Mouse (Mus musculus) embryonic facial prominence, embryonic 12.5 days (tissue): ENCODE results near the gene Slc25a48. TPM values are rescaled to one million over a fixed set of nuclear protein-coding genes. Genes with fewer than 3 reads are reported as not detected.

ENCODE experiments used
- ATAC-seq: fragments of 200-750 bp; cut with Nextera tagmentation; 2 replicates; pipeline ENCODE4 v1.8.0; 2017; ENCODE audit not compliant: insufficient number of reproducible peaks, insufficient read depth, low FRiP score, low TSS enrichment
- H3K27ac ChIP-seq: fragments of 300-500 bp; sonication (generic); 2 replicates; pipeline ENCODE4 v1.5.1; 2016; ENCODE audit warnings: mild to moderate bottlenecking
- H3K27me3 ChIP-seq: fragments of 300-500 bp; sonication (generic); 2 replicates; pipeline ENCODE4 v1.6.1; 2016; ENCODE audit warnings: mild to moderate bottlenecking, moderate library complexity
- H3K36me3 ChIP-seq: fragments of 300-500 bp; sonication (generic); 2 replicates; pipeline ENCODE4 v1.6.1; 2016; ENCODE audit warnings: mild to moderate bottlenecking
- H3K4me1 ChIP-seq: fragments of 300-500 bp; sonication (generic); 2 replicates; pipeline ENCODE4 v1.6.1; 2016
- H3K4me2 ChIP-seq: fragments of 300-500 bp; sonication (generic); replicated peaks from 2 replicates; pipeline ENCODE4 v1.6.1; 2016; ENCODE audit warnings: mild to moderate bottlenecking, moderate library complexity
- H3K4me3 ChIP-seq: fragments of 300-500 bp; sonication (generic); 2 replicates; pipeline ENCODE4 v1.5.1; 2016; ENCODE audit warnings: mild to moderate bottlenecking
- H3K9ac ChIP-seq: fragments of 300-500 bp; sonication (generic); 2 replicates; pipeline ENCODE4 v1.6.1; 2016; ENCODE audit warnings: mild to moderate bottlenecking, moderate library complexity
- H3K9me3 ChIP-seq: fragments of 300-500 bp; sonication (generic); 2 replicates; pipeline ENCODE4 v1.6.1; 2016; ENCODE audit warnings: mild to moderate bottlenecking, moderate library complexity
- WGBS: fragments of 180-500 bp; shearing (Covaris S2); methylation state at CpG from one replicate; pipeline ENCODE4 v1.1.7; 2016; 5-methylcytosine and 5-hydroxymethylcytosine counted together
- polyA plus RNA-seq: library from polyadenylated mRNA; unstranded; fragments of >200 nt; fragmentation: Nextera tagmentation; extraction: Ambion mirVana; gene quantifications from 2 replicates; pipeline ENCODE4 v1.2.1, GENCODE M21; 2016

The Slc25a48 gene
- polyA plus RNA-seq, 1 experiment from 2014 or later = 0.05 TPM

DNA sequence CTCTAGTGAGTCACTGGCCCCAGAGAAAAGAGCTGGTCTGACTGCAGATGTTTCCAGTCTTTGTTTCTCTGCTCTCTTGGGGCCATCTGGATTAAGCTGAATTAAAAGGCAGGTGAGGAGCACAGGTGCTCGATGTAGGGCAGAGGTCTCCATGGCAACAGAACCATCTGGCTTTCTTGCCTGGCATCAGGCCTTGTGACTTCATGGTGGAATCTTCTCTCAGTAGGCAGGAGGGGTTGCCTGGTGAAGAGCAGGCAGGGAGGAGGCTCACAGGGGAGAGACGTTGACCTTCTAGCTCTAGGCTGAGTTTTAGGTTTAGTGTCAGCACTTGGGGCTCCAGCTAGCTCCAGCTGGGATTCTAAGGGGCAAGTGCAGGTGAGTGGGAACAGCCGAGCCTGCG is 11.8 kb upstream of the Slc25a48 start, which contains the start of gene Gm3045:
TSS of gene Gm3045 (plus strand) at position 230 of the 400 bp plus-strand sequence.
- Histone ChIP-seq H3K27me3 (no peaks in the 10 kb centered on the region), H3K4me3 (no peak within 1 kb of the TSS), H3K9me3 (no peaks in the 10 kb centered on the region), H3K36me3 (no peaks in the 10 kb centered on the region), H3K27ac (no peak within 1 kb of the TSS), H3K4me2 (no peak within 1 kb of the TSS), H3K4me1 (peaks cover 5% of the 10 kb centered on the region; the same call in 1 of the 2 replicates), H3K9ac (no peak within 1 kb of the TSS)
- WGBS = 81% methylated on average over 4 of the region's 4 CpGs
- ATAC-seq = no peak

GRCm38 (mm10) chr13:56428724-56429500 is 9.2 kb upstream of the Slc25a48 start:
- Histone ChIP-seq H3K4me3 (no peak overlapping the region), H3K27me3 (no peaks in the 10 kb centered on the region; the same call in 1 of the 2 replicates), H3K9ac (no peak overlapping the region), H3K4me1 (peaks cover 8% of the 10 kb centered on the region; the same call in 1 of the 2 replicates), H3K4me2 (no peak overlapping the region), H3K9me3 (no peaks in the 10 kb centered on the region), H3K27ac (no peak overlapping the region), H3K36me3 (no peaks in the 10 kb centered on the region)
- 31% methylated on average over 16 of the region's 16 CpGs for WGBS
- ATAC-seq = no peak

DNA sequence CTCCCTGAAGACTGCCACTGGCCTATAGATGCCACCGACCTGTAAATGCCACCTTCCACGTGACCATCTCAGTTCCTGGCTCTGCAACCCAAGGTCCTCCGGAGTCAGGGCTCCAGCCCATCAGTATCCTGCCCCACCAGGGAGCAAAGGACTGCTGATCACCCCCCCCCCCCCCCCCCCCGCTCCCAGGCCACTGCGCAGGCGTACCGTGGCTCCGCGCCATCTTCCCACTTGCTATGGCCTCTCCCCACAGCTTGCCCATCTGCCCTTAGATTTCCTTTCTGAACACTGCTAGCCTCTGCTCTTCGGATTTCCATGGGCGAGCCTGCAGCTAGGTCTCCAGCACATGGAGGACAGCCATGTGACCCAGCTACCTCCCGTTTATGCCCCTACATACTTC is 5.7 kb upstream of the Slc25a48 start:
- peaks cover 8% of the 10 kb centered on the region; the same call in 1 of the 2 replicates for H3K4me1 ChIP-seq
- H3K27ac ChIP-seq = no peak overlapping the region
- H3K4me2 ChIP-seq = no peak overlapping the region
- WGBS = 89% methylated on average over 11 of the region's 12 CpGs
- no peaks in the 10 kb centered on the region for H3K9me3 ChIP-seq
- H3K4me3 ChIP-seq = no peak overlapping the region
- H3K27me3 ChIP-seq = peaks cover 26% of the 10 kb centered on the region
- no peak overlapping the region for H3K9ac ChIP-seq
- ATAC-seq = no peak
- no peaks in the 10 kb centered on the region for H3K36me3 ChIP-seq

- no peak overlapping the region for H3K4me3 ChIP-seq
- ATAC-seq = no peak
- no peaks in the 10 kb centered on the region for H3K9me3 ChIP-seq
- no peak overlapping the region for H3K9ac ChIP-seq
- peaks cover 16% of the 10 kb centered on the region; the same call in 1 of the 2 replicates for H3K4me1 ChIP-seq
- H3K27me3 ChIP-seq = peaks cover 36% of the 10 kb centered on the region
- H3K4me2 ChIP-seq = no peak overlapping the region
- H3K27ac ChIP-seq = no peak overlapping the region
- no peaks in the 10 kb centered on the region for H3K36me3 ChIP-seq
- 12% methylated on average over 10 of the region's 10 CpGs for WGBS
Observed at GRCm38 (mm10) chr13:56433466-56433865, 4.7 kb upstream of the Slc25a48 start.

GRCm38 (mm10) chr13:56434311-56434751 is 3.8 kb upstream of the Slc25a48 start:
- Histone ChIP-seq H3K4me2 (no peak overlapping the region), H3K4me1 (peaks cover 21% of the 10 kb centered on the region; the same call in 1 of the 2 replicates), H3K36me3 (no peaks in the 10 kb centered on the region), H3K27me3 (peaks cover 44% of the 10 kb centered on the region), H3K27ac (no peak overlapping the region), H3K9me3 (no peaks in the 10 kb centered on the region), H3K9ac (no peak overlapping the region), H3K4me3 (no peak overlapping the region)
- 74% methylated on average over 9 of the region's 9 CpGs for WGBS
- no peak for ATAC-seq

DNA sequence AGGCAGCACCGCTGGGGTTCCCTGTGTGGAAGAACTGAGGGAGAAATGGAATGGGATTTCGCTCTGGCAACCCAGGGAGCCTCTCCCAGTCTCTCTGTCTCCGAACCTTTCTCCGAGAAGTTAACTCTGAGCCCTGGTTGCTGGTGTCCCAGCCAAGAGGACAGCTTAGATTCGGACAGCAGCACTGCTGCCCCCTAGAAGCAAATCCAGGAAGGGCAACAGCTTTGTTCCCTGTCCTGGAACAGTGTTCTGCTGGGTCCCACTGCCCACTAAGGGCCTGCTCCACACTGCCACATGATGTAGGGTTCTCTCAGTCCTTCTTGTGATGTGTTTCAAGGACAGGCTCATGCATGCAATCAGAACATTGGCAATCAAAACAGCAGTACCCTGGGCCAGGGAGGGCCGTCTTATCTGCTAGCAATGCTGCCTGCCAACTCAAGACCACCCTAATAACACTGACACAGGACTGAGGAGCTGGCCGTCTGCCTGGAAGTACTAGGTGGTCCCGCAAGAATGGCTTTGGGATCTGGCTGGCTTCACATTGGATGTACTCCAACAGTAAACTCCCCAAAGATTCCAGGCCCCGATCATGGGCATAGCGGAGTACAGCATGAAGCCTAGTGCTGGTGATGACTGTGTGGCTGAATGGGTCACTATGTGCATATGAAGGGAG is 2.4 kb upstream of the Slc25a48 start:
- Histone ChIP-seq H3K36me3 (no peaks in the 10 kb centered on the region), H3K4me3 (no peak overlapping the region), H3K27ac (no peak overlapping the region), H3K9me3 (0 out of 2 replicates have a peak, but pooled peaks cover 1% of the 10 kb centered on the region), H3K4me2 (no peak overlapping the region), H3K27me3 (peaks cover 58% of the 10 kb centered on the region), H3K9ac (0 out of 2 replicates have a peak overlapping the region, but pooled peaks have one; percentile 15), H3K4me1 (peaks cover 21% of the 10 kb centered on the region; the same call in 1 of the 2 replicates)
- ATAC-seq = no peak
- 63% methylated on average over 10 of the region's 10 CpGs for WGBS

- H3K9me3 ChIP-seq = 0 out of 2 replicates have a peak, but pooled peaks cover 4% of the 10 kb centered on the region
- WGBS = 70% methylated on average over 7 of the region's 7 CpGs
- no peaks in the 10 kb centered on the region for H3K36me3 ChIP-seq
- H3K4me3 ChIP-seq = no peak overlapping the region
- peaks cover 10% of the 10 kb centered on the region; the same call in 1 of the 2 replicates for H3K4me1 ChIP-seq
- H3K9ac ChIP-seq = no peak overlapping the region
- H3K27ac ChIP-seq = no peak overlapping the region
- H3K27me3 ChIP-seq = peaks cover 26% of the 10 kb centered on the region
- no peak for ATAC-seq
- no peak overlapping the region for H3K4me2 ChIP-seq
Observed at GRCm38 (mm10) chr13:56443411-56443810, 5.3 kb downstream of the Slc25a48 start.

DNA sequence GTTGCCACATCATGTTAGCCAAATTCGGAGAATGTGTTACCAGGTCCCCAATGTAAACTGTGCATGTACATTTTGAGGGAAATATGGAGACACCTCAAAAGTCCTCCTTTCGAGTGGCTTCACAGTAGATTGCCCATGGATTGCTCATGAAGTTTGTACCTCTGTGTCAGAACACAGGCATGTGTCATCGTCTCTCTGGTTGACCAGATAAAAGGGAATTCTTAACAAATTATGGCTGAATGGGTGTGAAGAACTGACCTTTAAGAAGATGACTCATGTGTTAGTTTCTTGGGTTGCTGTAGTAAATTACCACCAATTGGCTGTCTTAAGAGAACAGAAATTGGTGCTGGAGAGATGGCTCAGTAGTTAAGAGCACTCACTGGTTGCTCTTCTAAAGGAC is 6.0 kb downstream of the Slc25a48 start:
- Histone ChIP-seq H3K27me3 (peaks cover 19% of the 10 kb centered on the region), H3K27ac (no peak overlapping the region), H3K4me2 (no peak overlapping the region), H3K4me3 (no peak overlapping the region), H3K36me3 (no peaks in the 10 kb centered on the region), H3K9ac (no peak overlapping the region), H3K9me3 (0 out of 2 replicates have a peak, but pooled peaks cover 4% of the 10 kb centered on the region), H3K4me1 (0 out of 2 replicates have a peak, but pooled peaks cover 4% of the 10 kb centered on the region)
- WGBS = 86% methylated on average over 3 of the region's 3 CpGs
- no peak for ATAC-seq

DNA sequence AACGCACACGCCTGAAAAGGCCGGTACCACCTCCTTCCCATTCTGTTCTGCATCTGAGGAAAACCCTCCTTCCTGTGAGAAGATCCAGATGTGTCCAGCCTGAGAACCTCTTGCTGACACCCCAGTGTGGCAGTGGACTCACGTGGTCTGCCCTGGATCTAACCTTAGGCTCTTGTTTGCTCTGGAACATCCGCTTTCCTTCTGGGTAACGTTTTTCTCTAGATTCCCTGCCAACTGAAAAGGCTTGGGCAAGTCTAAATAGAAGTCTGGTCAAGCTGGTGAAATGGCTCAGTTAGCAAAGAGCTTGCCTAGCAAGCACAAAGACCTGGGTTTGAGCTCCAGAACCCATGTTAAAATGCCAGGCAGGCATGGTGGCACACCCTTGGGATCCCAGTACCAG is 6.8 kb downstream of the Slc25a48 start:
- Histone ChIP-seq H3K4me1 (0 out of 2 replicates have a peak, but pooled peaks cover 4% of the 10 kb centered on the region), H3K4me3 (no peak overlapping the region), H3K27me3 (peaks cover 11% of the 10 kb centered on the region), H3K9ac (no peak overlapping the region), H3K9me3 (0 out of 2 replicates have a peak, but pooled peaks cover 4% of the 10 kb centered on the region), H3K36me3 (no peaks in the 10 kb centered on the region), H3K4me2 (no peak overlapping the region), H3K27ac (no peak overlapping the region)
- no peak for ATAC-seq
- WGBS = 86% methylated on average over 6 of the region's 6 CpGs

DNA sequence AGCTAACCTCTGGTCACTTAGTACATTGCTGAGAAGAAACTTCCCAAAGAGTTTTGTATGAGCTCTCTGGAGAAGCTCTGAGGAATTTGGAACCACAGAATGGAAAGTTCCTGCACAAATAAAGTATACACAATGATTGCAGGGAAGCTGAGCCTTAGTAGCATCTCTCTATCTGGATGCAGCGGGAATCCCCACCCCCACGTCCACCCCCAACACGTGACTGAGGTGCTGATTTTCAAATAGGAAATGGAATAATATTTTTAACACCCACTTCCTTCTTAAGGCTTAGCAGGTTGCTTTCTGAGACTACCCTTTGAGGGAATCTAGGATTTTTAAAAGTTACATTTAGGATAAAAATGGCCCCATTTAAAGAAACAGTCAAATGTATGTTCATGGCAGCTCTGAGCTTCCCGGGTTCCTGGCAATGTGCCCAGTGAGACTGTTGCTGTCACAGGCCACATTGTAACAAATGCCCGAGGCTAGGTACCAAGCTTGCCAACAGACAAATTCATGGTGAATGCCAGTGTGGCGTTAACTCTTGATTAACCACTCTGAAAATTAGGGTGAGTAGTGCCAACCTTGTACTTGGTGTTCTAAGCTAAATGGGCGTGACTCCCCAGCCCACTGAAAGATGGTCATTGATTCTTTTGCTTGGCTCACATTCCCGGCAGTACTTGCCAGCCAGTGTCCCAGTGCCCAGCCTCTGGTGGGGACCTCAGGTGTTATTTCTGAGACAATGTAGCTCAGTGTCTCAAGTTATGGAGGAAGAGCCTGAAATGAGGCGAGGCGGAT is 11.3 kb downstream of the Slc25a48 start:
- Histone ChIP-seq H3K9me3 (no peaks in the 10 kb centered on the region), H3K4me1 (no peaks in the 10 kb centered on the region), H3K4me2 (no peak overlapping the region), H3K36me3 (no peaks in the 10 kb centered on the region), H3K27ac (no peak overlapping the region), H3K9ac (no peak overlapping the region), H3K27me3 (no peaks in the 10 kb centered on the region), H3K4me3 (no peak overlapping the region)
- WGBS = 80% methylated on average over 10 of the region's 10 CpGs
- no peak for ATAC-seq

DNA sequence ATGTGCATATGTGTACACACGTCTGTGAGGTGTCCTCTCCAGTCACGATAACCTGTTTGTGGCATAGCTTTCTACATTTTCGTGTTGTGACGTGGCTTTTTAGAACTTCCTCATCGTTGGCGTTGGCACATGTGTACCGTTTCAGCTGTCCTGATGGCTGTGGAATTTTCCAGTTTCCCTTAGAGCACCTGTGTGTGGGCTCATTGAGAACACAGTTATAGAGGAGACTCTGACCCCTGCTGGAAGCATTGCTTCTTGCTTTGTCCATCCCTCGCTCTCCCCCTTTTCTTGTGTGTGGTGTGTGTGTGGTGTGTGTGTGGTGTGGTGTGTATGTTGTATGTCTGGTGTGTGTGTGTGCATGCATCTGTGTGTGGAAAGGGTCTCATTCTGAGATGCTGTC is 11.9 kb downstream of the Slc25a48 start:
- no peak for ATAC-seq
- no peaks in the 10 kb centered on the region for H3K27me3 ChIP-seq
- no peaks in the 10 kb centered on the region for H3K9me3 ChIP-seq
- H3K4me1 ChIP-seq = no peaks in the 10 kb centered on the region
- H3K9ac ChIP-seq = no peak overlapping the region
- H3K4me2 ChIP-seq = no peak overlapping the region
- no peak overlapping the region for H3K4me3 ChIP-seq
- H3K27ac ChIP-seq = no peak overlapping the region
- 88% methylated on average over 8 of the region's 8 CpGs for WGBS
- no peaks in the 10 kb centered on the region for H3K36me3 ChIP-seq
